Comparison of ENCODE assay signal across 18 mouse cellular contexts in genomic region chr12:31884365-31884764, GRCm38 (mm10).
DNase-seq lines count a peak whose midpoint lies in the region; ATAC-seq and TF ChIP-seq lines count a peak whose summit lies in the region.
"Had no signal": no experiment of that assay in that cellular context is flagged by ENCODE, and none has a peak within 500 bp of the region (broad histone marks: within the 10 kb centered on the region; RNA-seq: fewer than 3 reads in every experiment).

No protein-coding gene starts in this region.

- WGBS in neural tube, embryonic 14.5 days: 68% methylated on average over 4 of the region's 4 CpGs
- 63% methylated on average over 4 of the region's 4 CpGs for WGBS in neural tube, embryonic 15.5 days

- H3K9ac ChIP-seq in neural tube, embryonic 14.5 days (replicated peaks; ENCODE audit: low read depth, low read length): no peak overlapping the region
- no peak overlapping the region for H3K9ac ChIP-seq in neural tube, embryonic 15.5 days (replicated peaks)
- H3K9ac ChIP-seq: embryonic facial prominence, embryonic 12.5 days; forebrain, embryonic 13.5 days; forebrain, embryonic 15.5 days; forebrain, postnatal 0 days had no signal

- intact Hi-C loops in left cerebral cortex, adult 2 months (cut with DNase I): no loop called here

- no peak for DNase-seq in left cerebral cortex, adult 2 months (ENCODE audit: extremely low spot score in 1 of 2, low spot score in 2 of 2)
- DNase-seq in left cerebral cortex, adult 11 months (ENCODE audit: low spot score): no peak
- no peak for DNase-seq in kidney, postnatal 25 days
- DNase-seq: adrenal gland, adult 2 months; adrenal gland, postnatal 10 days; adrenal gland, postnatal 36 days; cerebellum, adult 11-12 months; cerebellum, adult 2 months; cerebellum, adult 9-10 months; cerebellum, postnatal 10 days; cerebellum, postnatal 25 days; forebrain, postnatal 0 days had no signal

- TF ChIP-seq CTCF in left cerebral cortex, adult 2 months (IDR thresholded peaks at IDR 0.05): no peak

- H3K9me3 ChIP-seq in neural tube, embryonic 14.5 days (ENCODE audit: control insufficient read depth, low read length): no peaks in the 10 kb centered on the region
- no peaks in the 10 kb centered on the region for H3K9me3 ChIP-seq in neural tube, embryonic 15.5 days (replicated peaks)
- H3K9me3 ChIP-seq: embryonic facial prominence, embryonic 10.5 days; embryonic facial prominence, embryonic 12.5 days; forebrain, embryonic 13.5 days; forebrain, embryonic 15.5 days had no signal

- peaks cover 2% of the 10 kb centered on the region; the same call in 1 of the 2 replicates for H3K36me3 ChIP-seq in neural tube, embryonic 14.5 days (ENCODE audit: control insufficient read depth, insufficient read depth, low read length)
- no peaks in the 10 kb centered on the region for H3K36me3 ChIP-seq in neural tube, embryonic 15.5 days

- no peak overlapping the region for H3K4me3 ChIP-seq in left cerebral cortex, adult 2 months
- H3K4me3 ChIP-seq in neural tube, embryonic 14.5 days (ENCODE audit: low read depth, low read length): no peak overlapping the region
- no peak overlapping the region for H3K4me3 ChIP-seq in neural tube, embryonic 15.5 days (replicated peaks)
- H3K4me3 ChIP-seq: embryonic facial prominence, embryonic 10.5 days; embryonic facial prominence, embryonic 12.5 days; forebrain, embryonic 13.5 days; forebrain, embryonic 15.5 days had no signal

- H3K4me1 ChIP-seq in neural tube, embryonic 14.5 days (ENCODE audit: control insufficient read depth, insufficient read depth, low read length): no peaks in the 10 kb centered on the region
- H3K4me1 ChIP-seq in neural tube, embryonic 15.5 days: no peaks in the 10 kb centered on the region
- H3K4me1 ChIP-seq: embryonic facial prominence, embryonic 10.5 days; embryonic facial prominence, embryonic 12.5 days; forebrain, embryonic 13.5 days; forebrain, embryonic 15.5 days had no signal

- no peaks in the 10 kb centered on the region for H3K27me3 ChIP-seq in neural tube, embryonic 14.5 days (ENCODE audit: control insufficient read depth, insufficient read depth, low read length)
- no peaks in the 10 kb centered on the region for H3K27me3 ChIP-seq in neural tube, embryonic 15.5 days (replicated peaks)
- H3K27me3 ChIP-seq: embryonic facial prominence, embryonic 12.5 days; forebrain, embryonic 13.5 days; forebrain, embryonic 15.5 days had no signal

- ATAC-seq in neural tube, embryonic 14.5 days (ENCODE audit: low read depth): peak; percentile 69; the same call in 1 of the 2 replicates
- ATAC-seq in neural tube, embryonic 15.5 days (ENCODE audit: low FRiP score): peak; percentile 90
- ATAC-seq: forebrain, embryonic 13.5 days; forebrain, embryonic 15.5 days; forebrain, postnatal 0 days had no signal

- 0 out of 2 replicates have a peak overlapping the region, but pooled peaks have one; percentile 77 for H3K27ac ChIP-seq in left cerebral cortex, adult 2 months
- no peak overlapping the region for H3K27ac ChIP-seq in neural tube, embryonic 14.5 days (ENCODE audit: low read depth, low read length)
- H3K27ac ChIP-seq in neural tube, embryonic 15.5 days (replicated peaks): peak overlapping the region; percentile 43; the same call in 1 of the 2 replicates
- H3K27ac ChIP-seq: embryonic facial prominence, embryonic 10.5 days; embryonic facial prominence, embryonic 12.5 days; forebrain, embryonic 13.5 days; forebrain, embryonic 15.5 days had no signal

- no peak overlapping the region for H3K4me2 ChIP-seq in neural tube, embryonic 14.5 days (ENCODE audit: low read depth, low read length)
- no peak overlapping the region for H3K4me2 ChIP-seq in neural tube, embryonic 15.5 days
- H3K4me2 ChIP-seq: embryonic facial prominence, embryonic 12.5 days; forebrain, embryonic 13.5 days; forebrain, embryonic 15.5 days had no signal
